Mouse (Mus musculus): ENCODE data around the gene Pfkfb3.

The Pfkfb3 gene

DNA sequence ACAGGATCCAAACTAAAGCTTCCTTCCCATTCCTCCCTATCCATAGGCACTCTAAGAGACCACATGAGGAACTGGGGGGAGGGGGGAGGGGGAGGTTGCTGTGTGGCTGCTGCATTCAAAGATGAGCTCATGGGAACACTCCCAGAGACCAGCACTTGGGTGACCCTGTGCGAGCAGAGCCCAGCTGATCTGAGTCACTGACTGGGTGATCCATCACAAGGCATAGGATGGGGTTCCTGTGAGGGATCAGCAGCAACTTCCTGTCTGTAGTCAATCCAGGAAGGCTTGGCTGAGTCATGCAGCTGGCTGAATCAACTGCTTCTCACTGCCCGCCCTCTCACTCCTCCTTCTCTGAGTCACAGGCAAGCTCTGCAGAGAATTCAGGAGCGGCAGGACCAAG is 124.3 kb downstream of the Pfkfb3 start:
- DNase-seq (ENCODE audit: low read depth) = peak; percentile 98

DNA sequence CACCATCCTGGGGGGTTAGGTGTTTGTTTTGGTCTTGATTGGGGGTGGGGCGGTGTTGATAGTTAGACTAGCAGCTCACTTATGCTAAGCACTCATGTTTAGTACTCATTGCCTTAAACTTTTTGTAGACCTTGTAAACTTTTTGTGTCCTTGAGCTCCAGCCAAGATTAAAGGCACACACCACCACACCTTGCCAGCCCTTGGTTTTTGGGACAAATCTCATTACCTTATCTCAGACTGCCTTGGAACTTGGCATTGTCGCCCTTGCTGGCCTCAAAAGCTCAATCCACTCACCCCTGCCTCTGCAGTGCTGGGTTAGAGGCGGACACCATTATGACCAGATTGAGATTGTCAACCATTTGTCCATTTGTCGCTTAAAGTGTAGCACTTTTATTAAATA is 125.3 kb downstream of the Pfkfb3 start:
- no peak for DNase-seq (ENCODE audit: low read depth)

DNA sequence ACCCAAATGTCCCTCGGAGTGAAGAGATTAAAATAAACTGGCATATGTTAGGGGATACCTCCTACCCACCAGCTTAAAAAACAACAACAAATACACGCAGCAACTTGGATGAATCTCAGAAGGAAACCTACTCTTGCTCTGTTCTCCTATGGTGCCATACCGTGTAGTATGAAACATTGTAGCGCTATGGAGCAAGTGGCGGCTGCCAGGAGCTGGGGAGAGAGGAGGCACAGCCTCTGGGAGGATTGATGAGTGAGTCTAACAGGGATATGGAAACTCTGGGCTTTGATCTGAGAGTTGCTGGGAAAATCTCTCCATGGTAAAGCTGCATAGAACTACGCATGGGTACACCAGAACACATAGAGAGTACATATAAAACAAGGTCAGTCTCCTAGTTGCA is 126.3 kb downstream of the Pfkfb3 start:
- DNase-seq (ENCODE audit: low read depth) = no peak

- DNase-seq (ENCODE audit: low read depth) = peak; percentile 8
Observed at GRCm38 (mm10) chr2:11426379-11426778, 127.5 kb downstream of the Pfkfb3 start.

GRCm38 (mm10) chr2:11425421-11426131 is 128.3 kb downstream of the Pfkfb3 start:
- peak; percentile 12 for DNase-seq (ENCODE audit: low read depth)

DNA sequence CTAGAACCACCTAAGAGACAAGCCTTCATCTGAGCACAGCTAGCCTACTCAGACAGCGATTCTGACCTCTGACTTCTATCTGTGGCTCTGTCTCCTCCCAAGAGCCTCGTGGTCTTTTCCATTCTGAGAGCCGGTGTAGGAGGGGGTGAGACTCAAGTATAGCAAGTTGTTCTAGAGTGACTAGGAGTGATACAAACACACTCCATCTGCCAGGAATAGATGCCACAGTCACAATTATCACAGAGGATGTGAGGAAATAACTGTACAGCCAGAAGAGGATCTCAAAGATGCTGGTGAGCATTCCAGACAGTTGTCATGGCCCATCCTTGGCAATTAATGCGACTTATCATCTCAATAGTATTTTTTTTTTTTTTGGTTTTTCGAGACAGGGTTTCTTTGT is 129.6 kb downstream of the Pfkfb3 start:
- no peak for DNase-seq (ENCODE audit: low read depth)

GRCm38 (mm10) chr2:11423421-11423820 is 130.5 kb downstream of the Pfkfb3 start:
- DNase-seq (ENCODE audit: low read depth) = no peak

DNA sequence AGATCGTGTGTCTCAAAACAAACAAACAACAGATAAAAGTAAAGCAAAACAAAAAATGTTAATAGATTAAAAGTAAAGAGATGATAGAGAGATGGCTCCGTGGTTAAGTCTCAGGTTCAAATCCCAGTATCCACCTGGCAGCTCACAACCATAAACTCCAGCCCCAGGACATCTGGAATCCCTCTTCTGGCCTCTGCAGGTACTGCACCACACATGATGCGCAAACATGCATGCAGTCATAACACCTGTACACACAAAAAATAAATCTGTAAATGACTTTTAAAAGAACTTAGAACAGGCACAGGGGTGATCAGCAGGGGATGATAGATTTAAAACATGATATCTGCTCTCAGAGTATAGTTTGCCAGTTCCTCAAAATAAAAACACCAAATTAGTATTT is 131.5 kb downstream of the Pfkfb3 start:
- peak; percentile 8 for DNase-seq (ENCODE audit: low read depth)

Data from 416B (cell line).